Mouse (Mus musculus) thymus, postnatal 36 days (tissue): ENCODE data around the gene Pon1.

Experiments
- DNase-seq, 2 experiments: peaks; one replicate each; pipeline ENCODE4 v3.0.0; 2022; ENCODE audit warnings: mixed read lengths in 2 of 2

Gene Pon1

GRCm38 (mm10) chr6:5174179-5174812 is 19.4 kb downstream of the Pon1 start:
- no peak for DNase-seq

GRCm38 (mm10) chr6:5172571-5172970 is 21.2 kb downstream of the Pon1 start:
- no peak for DNase-seq

GRCm38 (mm10) chr6:5171418-5171817 is 22.3 kb downstream of the Pon1 start:
- no peak for DNase-seq

- DNase-seq, result no peak
Observed at GRCm38 (mm10) chr6:5168158-5168557, 25.6 kb downstream of the Pon1 start.

- no peak for DNase-seq
Observed at GRCm38 (mm10) chr6:5167051-5167677, 26.6 kb downstream of the Pon1 start.

- no peak for DNase-seq
Observed at GRCm38 (mm10) chr6:5164855-5165254, 28.9 kb downstream of the Pon1 start.

GRCm38 (mm10) chr6:5163507-5164144 is 30.1 kb downstream of the Pon1 start:
- DNase-seq, result no peak

- DNase-seq, result no peak
Observed at GRCm38 (mm10) chr6:5162052-5162451, 31.7 kb downstream of the Pon1 start.

- DNase-seq, result no peak
Observed at GRCm38 (mm10) chr6:5159385-5159791, 34.4 kb downstream of the Pon1 start.

- no peak for DNase-seq
Observed at GRCm38 (mm10) chr6:5156541-5157425, 37.0 kb downstream of the Pon1 start.

GRCm38 (mm10) chr6:5155313-5155927 is 38.3 kb downstream of the Pon1 start:
- no peak for DNase-seq

- no peak for DNase-seq
Observed at GRCm38 (mm10) chr6:5154786-5155185, 39.0 kb downstream of the Pon1 start.

- DNase-seq, result no peak
Observed at GRCm38 (mm10) chr6:5152185-5152584, 41.6 kb downstream of the Pon1 start.

GRCm38 (mm10) chr6:5151171-5151570 is 42.6 kb downstream of the Pon1 start:
- no peak for DNase-seq

GRCm38 (mm10) chr6:5149941-5150340 is 43.8 kb downstream of the Pon1 start:
- DNase-seq, result no peak

- DNase-seq, result no peak
Observed at GRCm38 (mm10) chr6:5147488-5148142, 46.1 kb downstream of the Pon1 start.

GRCm38 (mm10) chr6:5139666-5140065 is 54.1 kb downstream of the Pon1 start:
- DNase-seq, result no peak

GRCm38 (mm10) chr6:5138875-5139631 is 54.7 kb downstream of the Pon1 start:
- no peak for DNase-seq

GRCm38 (mm10) chr6:5136046-5136445 is 57.7 kb downstream of the Pon1 start:
- no peak for DNase-seq

GRCm38 (mm10) chr6:5134986-5135385 is 58.8 kb downstream of the Pon1 start:
- no peak for DNase-seq

- DNase-seq, result no peak
Observed at GRCm38 (mm10) chr6:5129364-5130093, 64.2 kb downstream of the Pon1 start.
